Mouse (Mus musculus) CH12.LX (cell line): ENCODE measurements around the gene Prkag3. TPM values are rescaled to one million over a fixed set of nuclear protein-coding genes. Genes with fewer than 3 reads are reported as not detected.

Experiments used
- DNase-seq: peaks from one replicate; pipeline ENCODE4 v3.0.0-alpha.2; 2013; ENCODE audit errors: extremely low read depth
- H3K27ac ChIP-seq: 2 replicates; pipeline ENCODE4 v1.5.1; 2012; ENCODE audit warnings: low read depth, mild to moderate bottlenecking, control low read depth, moderate library complexity; ENCODE audit not compliant: insufficient read depth
- H3K27me3 ChIP-seq: replicated peaks from 2 replicates; pipeline ENCODE3; 2012; ENCODE audit warnings: inconsistent platforms
- H3K36me3 ChIP-seq, 2 experiments: replicated peaks in 1 of 2; 2 replicates each; pipeline versions ENCODE3 to v1.6.1; 2012; ENCODE audit warnings: inconsistent platforms in 1 of 2, low read length in 1 of 2, mild to moderate bottlenecking in 1 of 2, mixed read lengths in 1 of 2, moderate library complexity in 1 of 2; ENCODE audit not compliant: control insufficient read depth in 1 of 2, insufficient read depth in 1 of 2
- H3K4me1 ChIP-seq, 2 experiments: 2 replicates each; pipeline ENCODE4 v1.6.1; 2012; ENCODE audit warnings: inconsistent platforms in 1 of 2, moderate library complexity in 1 of 2; ENCODE audit not compliant: insufficient read depth in 2 of 2, control insufficient read depth in 1 of 2
- H3K4me2 ChIP-seq: 2 replicates; pipeline ENCODE4 v1.6.1; 2012; ENCODE audit warnings: low read depth, mild to moderate bottlenecking, control low read depth; ENCODE audit not compliant: poor library complexity, insufficient read depth, severe bottlenecking
- H3K4me3 ChIP-seq, 3 experiments: fragments of 150-350 bp in 1 of 3; sonication (generic) in 1 of 3; replicated peaks in 1 of 3; 2 replicates each; pipeline versions ENCODE3 to v1.5.1; 2011 to 2012; ENCODE audit warnings: low read depth in 2 of 3, low read length in 2 of 3, mild to moderate bottlenecking in 2 of 3, moderate library complexity in 2 of 3, control low read depth in 1 of 3, improper control_type of control experiment in 1 of 3, inconsistent platforms in 1 of 3, mixed read lengths in 1 of 3; ENCODE audit not compliant: poor library complexity in 1 of 3
- H3K79me2 ChIP-seq: replicated peaks from 2 replicates; pipeline ENCODE4 v1.6.1; 2012; ENCODE audit warnings: mild to moderate bottlenecking, moderate library complexity; ENCODE audit not compliant: control insufficient read depth, poor library complexity, insufficient read depth, severe bottlenecking; ENCODE audit errors: extremely low read depth
- H3K9ac ChIP-seq: 2 replicates; pipeline ENCODE4 v1.6.1; 2012; ENCODE audit warnings: low read depth, mild to moderate bottlenecking, control low read depth, moderate library complexity; ENCODE audit not compliant: insufficient read depth
- H3K9me3 ChIP-seq: replicated peaks from 2 replicates; pipeline ENCODE3; 2012; ENCODE audit warnings: low read length, inconsistent platforms, mixed read lengths
- BHLHE40 ChIP-seq: IDR thresholded peaks from 2 replicates; pipeline ENCODE4 v1.6.1; 2011; ENCODE audit warnings: mild to moderate bottlenecking, low read depth, low read length, improper control_type of control experiment
- CHD1 ChIP-seq: IDR thresholded peaks from 2 replicates; pipeline ENCODE4 v1.6.1; 2012; ENCODE audit warnings: low read depth, low read length, improper control_type of control experiment, inconsistent platforms
- ELF1 ChIP-seq: IDR thresholded peaks from 2 replicates; pipeline ENCODE4 v1.6.1; 2014; ENCODE audit warnings: low read depth, mild to moderate bottlenecking, inconsistent platforms, low read length, improper control_type of control experiment
- HCFC1 ChIP-seq: IDR thresholded peaks from 2 replicates; pipeline ENCODE4 v1.6.1; 2012; ENCODE audit warnings: low read depth, mild to moderate bottlenecking, inconsistent platforms, low read length, improper control_type of control experiment
- IRF4 ChIP-seq: IDR thresholded peaks from 2 replicates; pipeline ENCODE4 v1.6.1; 2014; ENCODE audit warnings: low read depth, mild to moderate bottlenecking, inconsistent platforms, low read length, improper control_type of control experiment
- JUN ChIP-seq: IDR thresholded peaks from 2 replicates; pipeline ENCODE4 v1.6.1; 2011; ENCODE audit warnings: low read depth, mild to moderate bottlenecking, low read length, improper control_type of control experiment, moderate library complexity; ENCODE audit not compliant: insufficient read depth
- JUND ChIP-seq: conservative IDR thresholded peaks from 2 replicates; pipeline ENCODE4 v1.6.1; 2011; ENCODE audit warnings: low read depth, low read length, improper control_type of control experiment
- MAFK ChIP-seq: IDR thresholded peaks from 2 replicates; pipeline ENCODE4 v1.6.1; 2011; ENCODE audit warnings: low read length, improper control_type of control experiment; ENCODE audit not compliant: insufficient replicate concordance
- MAX ChIP-seq: IDR thresholded peaks from 2 replicates; pipeline ENCODE4 v1.6.1; 2011; ENCODE audit warnings: low read length, improper control_type of control experiment
- MEF2A ChIP-seq: IDR thresholded peaks from 2 replicates; pipeline ENCODE4 v1.6.1; 2014; ENCODE audit warnings: low read depth, mild to moderate bottlenecking, inconsistent platforms, low read length, improper control_type of control experiment, borderline replicate concordance
- MXI1 ChIP-seq: IDR thresholded peaks from 2 replicates; pipeline ENCODE4 v1.6.1; 2011; ENCODE audit warnings: mild to moderate bottlenecking, low read depth, low read length, improper control_type of control experiment
- NELFE ChIP-seq: IDR thresholded peaks from 2 replicates; pipeline ENCODE4 v1.6.1; 2011; ENCODE audit warnings: low read depth, low read length, improper control_type of control experiment
- PAX5 ChIP-seq: IDR thresholded peaks from 2 replicates; pipeline ENCODE4 v1.6.1; 2012; ENCODE audit warnings: low read length, inconsistent platforms, mixed read lengths
- POLR2A ChIP-seq: IDR thresholded peaks from 2 replicates; pipeline ENCODE4 v1.6.1; 2011; ENCODE audit warnings: low read depth, mild to moderate bottlenecking, improper control_type of control experiment, low read length
- POLR2AphosphoS2 ChIP-seq: IDR thresholded peaks from 2 replicates; pipeline ENCODE4 v1.6.1; 2011; ENCODE audit warnings: low read depth, low read length, improper control_type of control experiment
- SIN3A ChIP-seq: IDR thresholded peaks from 2 replicates; pipeline ENCODE4 v1.6.1; 2012; ENCODE audit warnings: low read length, improper control_type of control experiment, inconsistent platforms
- SMC3 ChIP-seq: IDR thresholded peaks from 2 replicates; pipeline ENCODE4 v1.6.1; 2011; ENCODE audit warnings: low read depth, low read length, improper control_type of control experiment
- TCF12 ChIP-seq: IDR thresholded peaks from 2 replicates; pipeline ENCODE4 v1.6.1; 2014; ENCODE audit warnings: low read depth, mild to moderate bottlenecking, inconsistent platforms, low read length, improper control_type of control experiment
- USF2 ChIP-seq: conservative IDR thresholded peaks from 2 replicates; pipeline ENCODE4 v1.6.1; 2011; ENCODE audit warnings: low read depth, low read length, improper control_type of control experiment
- ZC3H11A ChIP-seq: IDR thresholded peaks from 2 replicates; pipeline ENCODE4 v1.6.1; 2012; ENCODE audit warnings: low read depth, mild to moderate bottlenecking, inconsistent platforms, low read length, improper control_type of control experiment
- ZKSCAN1 ChIP-seq: IDR thresholded peaks from 2 replicates; pipeline ENCODE4 v1.6.1; 2012; ENCODE audit warnings: low read depth, inconsistent platforms, low read length, improper control_type of control experiment, borderline replicate concordance
- ZMIZ1 ChIP-seq: IDR thresholded peaks from 2 replicates; pipeline ENCODE4 v1.6.1; 2012; ENCODE audit warnings: low read depth, mild to moderate bottlenecking, inconsistent platforms, low read length, improper control_type of control experiment
- ZNF384 ChIP-seq: IDR thresholded peaks from 2 replicates; pipeline ENCODE4 v1.6.1; 2012; ENCODE audit warnings: low read depth, low read length, improper control_type of control experiment, inconsistent platforms
- dilution Hi-C: fragments of 300-500 bp; cut with MboI; formaldehyde crosslinking; loops from 2 replicates; pipeline ENCODE4 v1.14.3; 2020; ENCODE audit warnings: low sequenced_read_pairs; ENCODE audit not compliant: extremely low pct_unique_long_range_greater_than_20kb, extremely low pct_ligation_motif_present
- in situ Hi-C: fragments of 300-500 bp; cut with MboI; formaldehyde crosslinking; loops from 3 replicates; pipeline ENCODE4 v1.14.3; 2019; ENCODE audit warnings: low sequenced_read_pairs, low pct_ligation_motif_present, low pct_unique_long_range_greater_than_20kb, mixed read lengths
- polyA plus RNA-seq: library from polyadenylated mRNA; unstranded; fragments of >175 nt; gene quantifications from 2 replicates; pipeline ENCODE4 v1.2.1, GENCODE M21; 2012; ENCODE audit warnings: low read depth; ENCODE audit not compliant: insufficient read length
- total RNA-seq, 2 experiments: library from RNA; depleted of rRNA; stranded (reverse); fragments of 300-350 nt in 1 of 2; fragments of >200 nt in 1 of 2; gene quantifications; 2 replicates each; pipeline ENCODE4 v1.2.3; 2012 to 2014

The Prkag3 gene
- total and polyA plus RNA-seq, 3 experiments, result 0.09 to 0.13 TPM; not detected in 1

- Histone ChIP-seq H3K79me2 (no peaks in the 10 kb centered on the region), H3K4me1 (peaks cover 21 to 33% of the 10 kb centered on the region in 2 experiments), H3K27ac (no peak overlapping the region), H3K4me3 (no peak overlapping the region), H3K27me3 (peaks cover 10% of the 10 kb centered on the region), H3K4me2 (no peak overlapping the region), H3K36me3 (no peaks in the 10 kb centered on the region), H3K9me3 (no peaks in the 10 kb centered on the region), H3K9ac (no peak overlapping the region)
- no peak for DNase-seq
- no peak for TF ChIP-seq IRF4
- no peak for TF ChIP-seq USF2
- TF ChIP-seq SIN3A, result no peak
- TF ChIP-seq ZMIZ1, result no peak
- TF ChIP-seq MAFK, result no peak
- no peak for TF ChIP-seq CHD1
- no peak for TF ChIP-seq MEF2A
- TF ChIP-seq ZNF384, result no peak
- TF ChIP-seq NELFE, result no peak
- TF ChIP-seq HCFC1, result no peak
- no peak for TF ChIP-seq BHLHE40
- no peak for TF ChIP-seq SMC3
- TF ChIP-seq PAX5, result no peak
- no peak for TF ChIP-seq JUND
- TF ChIP-seq POLR2AphosphoS2, result no peak
- TF ChIP-seq MXI1, result no peak
- TF ChIP-seq ZC3H11A, result no peak
- dilution Hi-C loops, result no loop called here
- in situ Hi-C loops, result loop anchor here (5.0 to 10.0 kb wide), 2 partner anchors 33 to 106 kb away; no protein-coding TSS in a partner anchor
Observed at GRCm38 (mm10) chr1:74750683-74751082, 1.7 kb upstream of the Prkag3 start.

GRCm38 (mm10) chr1:74749301-74749700 is 280 bp upstream of the Prkag3 start:
- dilution Hi-C loops (no loop called here), in situ Hi-C loops (no loop called here)
- Histone ChIP-seq H3K79me2 (no peaks in the 10 kb centered on the region), H3K4me1 (peaks cover 21 to 28% of the 10 kb centered on the region in 2 experiments), H3K9ac (no peak overlapping the region), H3K27ac (no peak overlapping the region), H3K9me3 (no peaks in the 10 kb centered on the region), H3K4me2 (peak overlapping the region; percentile 30), H3K4me3 (peak overlapping the region in 1 of 3 experiments; percentile 2), H3K36me3 (no peaks in the 10 kb centered on the region), H3K27me3 (peaks cover 10% of the 10 kb centered on the region)
- TF ChIP-seq POLR2A (no peak), TCF12 (no peak), SIN3A (no peak), MAX (no peak), HCFC1 (no peak), JUND (no peak), JUN (no peak), SMC3 (no peak), ELF1 (no peak), ZKSCAN1 (no peak)
- no peak for DNase-seq
